Mouse (Mus musculus) frontal cortex, postnatal 10 days (tissue): ENCODE measurements around the gene Tedc1.

Experiments
- DNase-seq, 2 experiments: peaks; one replicate each; pipeline ENCODE4 v3.0.0; 2022; ENCODE audit warnings: low spot score in 2 of 2, mixed read lengths in 1 of 2

Tedc1 gene

GRCm38 (mm10) chr12:113155887-113156539, at the start of gene Tedc1:
Gene Tedc1 (plus strand): TSS chr12:113156421.
- peak; percentile 99 for DNase-seq

- no peak for DNase-seq
Observed at GRCm38 (mm10) chr12:113107431-113108124, 48.6 kb upstream of the Tedc1 start.

- no peak for DNase-seq
Observed at GRCm38 (mm10) chr12:113108528-113109283, 47.5 kb upstream of the Tedc1 start.

DNA sequence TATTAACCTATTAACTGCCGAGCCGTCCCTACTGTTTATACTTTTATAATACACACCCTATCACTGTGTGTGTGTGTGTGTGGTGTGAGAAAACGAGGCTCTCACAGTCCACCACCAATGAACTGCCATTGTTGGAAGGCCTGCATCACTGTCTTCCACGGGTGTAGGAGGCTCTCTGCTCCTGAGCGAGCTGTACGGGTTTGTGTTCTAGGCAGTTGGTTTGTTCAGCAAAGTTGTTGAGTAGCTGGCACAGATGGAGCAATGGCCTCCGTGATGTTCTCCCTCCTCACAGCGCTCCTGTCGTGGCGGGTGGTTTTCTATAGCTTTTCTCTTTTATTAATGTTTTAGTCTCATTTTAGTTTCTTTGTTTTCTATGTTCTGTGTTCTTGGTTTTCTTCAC, 46.4 kb upstream of the Tedc1 start:
- DNase-seq, result no peak

DNA sequence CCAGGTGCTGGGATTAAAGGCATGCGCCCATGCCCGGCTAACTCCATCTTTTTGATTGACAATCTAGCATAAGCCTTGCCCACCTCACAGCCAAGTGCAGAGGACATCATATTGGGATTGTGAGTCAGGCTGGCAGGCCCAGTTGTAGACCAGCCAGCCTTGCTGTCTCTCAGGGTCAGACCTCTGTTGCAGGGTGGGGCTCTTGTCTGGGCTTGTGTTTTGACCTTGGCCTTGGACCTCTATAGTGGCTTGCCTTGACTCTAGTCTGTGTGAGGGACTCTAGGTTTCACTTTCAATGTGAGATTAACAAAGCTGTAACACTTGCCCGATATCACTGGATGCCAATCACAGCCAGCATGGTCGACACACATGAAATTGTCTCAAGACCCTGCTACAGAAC, 42.1 kb upstream of the Tedc1 start:
- DNase-seq, result no peak

DNA sequence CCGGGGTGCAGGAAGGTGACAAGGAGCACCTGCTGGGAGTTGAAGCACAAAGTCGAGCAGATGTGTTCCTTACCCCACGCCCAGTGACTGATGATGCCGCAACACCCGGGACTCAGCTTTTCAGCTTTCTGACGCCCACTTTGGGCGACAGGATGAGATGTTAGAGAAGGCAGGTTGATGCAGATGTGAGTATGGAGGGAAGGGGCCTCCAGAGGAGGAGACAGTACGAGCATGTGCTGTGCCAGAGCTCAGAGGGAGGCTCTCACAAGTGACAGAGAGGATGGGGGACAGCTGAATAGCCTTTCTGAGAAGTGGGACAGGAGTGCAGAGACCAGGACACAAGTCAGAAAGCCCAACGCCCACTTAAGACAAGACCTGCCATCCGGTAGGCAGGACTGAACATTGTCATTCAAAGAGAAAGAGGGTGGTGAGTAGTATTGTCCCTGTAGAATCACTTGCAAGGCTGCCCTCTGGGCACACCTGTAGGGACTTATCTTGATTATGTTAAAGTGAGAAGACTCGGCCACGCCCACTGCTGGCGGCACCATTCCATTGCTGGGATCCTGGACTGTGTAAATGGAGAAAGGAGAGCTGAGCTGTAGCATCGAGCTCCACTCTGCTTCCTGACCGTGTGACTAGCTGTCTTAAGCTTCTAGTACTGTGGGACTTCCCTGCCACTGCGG, 41.2 kb upstream of the Tedc1 start:
- DNase-seq, result no peak

GRCm38 (mm10) chr12:113119516-113120410, 36.5 kb upstream of the Tedc1 start:
- peak in 1 of 2 experiments; percentile 78 for DNase-seq

GRCm38 (mm10) chr12:113124726-113125125, 31.5 kb upstream of the Tedc1 start:
- no peak for DNase-seq

- no peak for DNase-seq
Observed at GRCm38 (mm10) chr12:113130732-113131131, 25.5 kb upstream of the Tedc1 start.

GRCm38 (mm10) chr12:113131601-113132000, 24.6 kb upstream of the Tedc1 start:
- DNase-seq, result no peak

DNA sequence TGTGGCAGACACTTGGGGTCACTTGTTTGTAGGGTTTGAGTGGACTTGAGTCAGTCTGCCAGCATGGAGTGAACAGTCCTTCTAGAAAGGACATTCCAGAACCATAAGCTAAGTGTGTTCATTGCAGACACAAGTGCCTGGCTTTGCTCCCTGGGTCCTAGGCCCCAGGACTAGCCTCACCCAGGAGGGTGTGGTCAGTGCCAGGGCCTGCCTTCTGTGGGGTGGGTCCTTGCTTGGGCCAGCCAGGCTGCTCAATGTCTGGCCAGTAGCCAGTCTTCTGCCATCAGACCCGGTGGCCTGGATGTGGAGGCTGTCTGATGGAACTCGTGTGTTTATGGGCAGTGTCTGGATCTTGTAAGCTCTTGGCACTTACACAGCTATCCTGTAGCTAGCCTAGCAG, 23.7 kb upstream of the Tedc1 start:
- DNase-seq, result no peak

GRCm38 (mm10) chr12:113133260-113133659, 23.0 kb upstream of the Tedc1 start:
- no peak for DNase-seq

GRCm38 (mm10) chr12:113133861-113134403, 22.3 kb upstream of the Tedc1 start:
- no peak for DNase-seq

GRCm38 (mm10) chr12:113134502-113134901, 21.7 kb upstream of the Tedc1 start:
- no peak for DNase-seq

DNA sequence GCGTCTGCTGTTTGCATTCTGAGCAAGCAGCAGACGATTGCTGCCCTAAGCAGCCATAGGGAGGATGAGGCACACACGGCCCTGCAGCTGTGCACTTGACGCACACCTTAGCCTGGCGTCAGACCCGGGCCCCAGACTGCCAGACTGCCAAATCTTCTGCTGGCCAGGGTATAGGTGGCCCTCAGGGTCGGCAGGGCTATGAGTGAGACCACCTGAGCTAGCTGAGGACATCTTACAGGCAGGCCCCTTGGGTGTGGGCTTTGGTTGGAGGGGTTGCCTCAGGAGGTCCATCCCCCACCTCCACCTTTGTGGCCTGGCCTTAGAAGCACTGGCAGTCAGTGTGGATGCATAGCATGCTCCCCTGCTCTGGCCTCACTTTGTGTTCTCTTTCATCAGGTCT, 20.8 kb upstream of the Tedc1 start:
- no peak for DNase-seq

DNA sequence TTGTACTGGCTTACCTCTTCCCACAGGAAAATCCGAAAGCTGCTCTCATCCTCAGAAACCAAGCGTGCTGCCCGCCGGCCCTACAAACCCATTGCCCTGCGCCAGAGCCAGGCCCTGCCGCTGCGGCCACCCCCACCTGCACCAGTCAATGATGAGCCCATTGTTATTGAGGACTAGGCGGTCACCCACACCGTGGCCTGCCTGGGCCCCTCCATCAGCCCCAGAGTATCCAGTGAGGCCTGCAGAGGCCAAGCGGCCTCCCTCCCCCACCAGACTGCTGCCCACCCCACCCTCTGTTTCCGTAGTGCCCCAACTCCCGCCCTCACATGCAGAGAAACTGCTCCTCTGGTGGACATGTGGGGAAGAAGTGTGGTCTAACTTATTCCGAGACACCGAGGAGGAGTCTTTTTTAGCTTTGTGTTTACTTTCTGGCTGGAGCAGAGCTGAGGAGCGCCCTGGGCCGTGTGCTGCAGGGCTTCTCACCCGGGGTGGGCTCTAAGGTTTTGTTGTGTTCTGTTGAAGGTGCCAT, 19.7 kb upstream of the Tedc1 start:
- DNase-seq, result no peak

- no peak for DNase-seq
Observed at GRCm38 (mm10) chr12:113137260-113138213, 18.7 kb upstream of the Tedc1 start.

DNA sequence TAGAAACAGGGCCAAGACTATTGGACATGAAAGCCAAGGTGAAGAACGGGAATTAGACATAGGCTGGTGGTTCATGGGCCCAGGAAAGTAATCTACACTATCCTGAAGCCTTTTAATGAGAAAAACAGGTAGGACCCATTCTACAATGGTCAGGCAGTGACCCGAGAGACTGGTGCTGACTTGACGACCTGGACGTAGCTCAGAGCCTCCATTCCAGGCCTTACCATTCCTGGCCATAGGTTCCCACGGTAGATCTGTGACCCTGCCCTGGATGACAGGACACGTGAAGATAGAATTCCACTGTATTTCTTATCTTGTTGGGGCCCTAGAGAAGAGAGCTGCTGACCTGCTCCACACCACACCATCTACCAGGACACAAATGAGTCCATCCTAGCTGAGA, 17.9 kb upstream of the Tedc1 start:
- no peak for DNase-seq
